Mouse (Mus musculus) heart, postnatal 0 days (tissue): ENCODE measurements around the gene Cyp2j9. TPM values are rescaled to one million over a fixed set of nuclear protein-coding genes. Genes with fewer than 3 reads are reported as not detected.

Experiments
- ATAC-seq: fragments of 200-750 bp; cut with Nextera tagmentation; 2 replicates; pipeline ENCODE4 v1.8.0; 2017; ENCODE audit warnings: low read depth, moderate number of reproducible peaks, moderate library complexity; ENCODE audit not compliant: insufficient read depth
- DNase-seq: peaks from one replicate; pipeline ENCODE4 v3.0.0-alpha.2; 2016; ENCODE audit warnings: low spot score
- H3K27ac ChIP-seq: fragments of 300-500 bp; sonication (generic); 2 replicates; pipeline ENCODE4 v1.5.1; 2014; ENCODE audit warnings: low read depth, mild to moderate bottlenecking
- H3K27me3 ChIP-seq: fragments of 300-500 bp; sonication (generic); 2 replicates; pipeline ENCODE4 v1.6.1; 2014; ENCODE audit warnings: low read length, mixed read lengths; ENCODE audit not compliant: control insufficient read depth, insufficient read depth
- H3K36me3 ChIP-seq: fragments of 300-500 bp; sonication (generic); replicated peaks from 2 replicates; pipeline ENCODE4 v1.6.1; 2014; ENCODE audit warnings: low read length, mixed read lengths; ENCODE audit not compliant: control insufficient read depth, insufficient read depth
- H3K4me1 ChIP-seq: fragments of 300-500 bp; sonication (generic); 2 replicates; pipeline ENCODE4 v1.6.1; 2014; ENCODE audit warnings: antibody characterized with exemption; ENCODE audit not compliant: control insufficient read depth, insufficient read depth
- H3K4me2 ChIP-seq: fragments of 300-500 bp; sonication (generic); 2 replicates; pipeline ENCODE4 v1.6.1; 2014; ENCODE audit warnings: low read depth, mild to moderate bottlenecking, low read length, moderate library complexity
- H3K4me3 ChIP-seq: fragments of 300-500 bp; sonication (generic); 2 replicates; pipeline ENCODE4 v1.5.1; 2014; ENCODE audit warnings: low read depth, low read length
- H3K9ac ChIP-seq: fragments of 300-500 bp; sonication (generic); replicated peaks from 2 replicates; pipeline ENCODE4 v1.6.1; 2014; ENCODE audit warnings: low read depth, low read length, mixed read lengths
- H3K9me3 ChIP-seq: fragments of 300-500 bp; sonication (generic); replicated peaks from 2 replicates; pipeline ENCODE4 v1.6.1; 2016; ENCODE audit warnings: low read length; ENCODE audit not compliant: control insufficient read depth
- CTCF ChIP-seq: IDR thresholded peaks from 2 replicates; pipeline ENCODE4 v1.5.1; 2016; ENCODE audit warnings: antibody characterized with exemption, control low read depth, low read depth
- EP300 ChIP-seq: IDR thresholded peaks from 2 replicates; pipeline ENCODE4 v1.6.1; 2016; ENCODE audit warnings: antibody characterized with exemption, low read depth
- WGBS: fragments of 180-500 bp; shearing (Covaris S2); extraction: QIAGEN DNeasy Blood & Tissue Kit; methylation state at CpG from one replicate; pipeline ENCODE4 v1.1.7; 2014; 5-methylcytosine and 5-hydroxymethylcytosine counted together
- polyA plus RNA-seq: library from polyadenylated mRNA; unstranded; fragments of >200 nt; fragmentation: Nextera tagmentation; extraction: Ambion mirVana; gene quantifications from 2 replicates; pipeline ENCODE4 v1.2.1, GENCODE M21; 2015
- total RNA-seq: library from RNA; depleted of rRNA; stranded (reverse); fragments of >200 nt; gene quantifications from 2 replicates; pipeline ENCODE4 v1.2.3, GENCODE M21; 2014; ENCODE audit warnings: low replicate concordance; rRNA removed

The Cyp2j9 gene
- total and polyA plus RNA-seq, 2 experiments from 2014 or later: 0.38 to 0.77 TPM

DNA sequence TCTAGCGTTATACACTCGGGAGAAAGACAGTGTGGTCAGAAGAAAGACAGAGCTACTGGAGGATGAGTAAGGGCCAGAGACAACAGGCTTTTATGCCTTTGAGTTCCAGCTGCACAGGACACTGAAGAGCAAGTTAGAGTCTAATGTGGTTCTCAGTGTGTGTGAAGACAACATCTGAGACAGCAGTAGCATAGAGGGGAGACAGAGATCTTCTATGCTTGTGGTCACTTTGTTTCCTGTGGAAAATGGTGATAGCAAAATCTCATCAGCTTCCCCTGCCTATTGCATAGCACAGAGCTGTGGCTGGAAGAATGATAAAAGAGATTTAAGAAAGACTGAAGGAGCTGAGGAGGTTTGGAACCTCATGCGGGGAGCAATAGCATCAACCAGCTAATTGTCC, 39.8 kb downstream of the Cyp2j9 start:
- Histone ChIP-seq H3K4me3 (no peak overlapping the region), H3K36me3 (no peaks in the 10 kb centered on the region), H3K9me3 (no peaks in the 10 kb centered on the region), H3K4me1 (no peaks in the 10 kb centered on the region; the same call in 1 of the 2 replicates), H3K4me2 (no peak overlapping the region), H3K27me3 (no peaks in the 10 kb centered on the region), H3K9ac (no peak overlapping the region), H3K27ac (no peak overlapping the region)
- DNase-seq (no peak), ATAC-seq (no peak)
- WGBS: 82% methylated on average over 3 of the region's 3 CpGs
- TF ChIP-seq EP300: no peak
- no peak for TF ChIP-seq CTCF

DNA sequence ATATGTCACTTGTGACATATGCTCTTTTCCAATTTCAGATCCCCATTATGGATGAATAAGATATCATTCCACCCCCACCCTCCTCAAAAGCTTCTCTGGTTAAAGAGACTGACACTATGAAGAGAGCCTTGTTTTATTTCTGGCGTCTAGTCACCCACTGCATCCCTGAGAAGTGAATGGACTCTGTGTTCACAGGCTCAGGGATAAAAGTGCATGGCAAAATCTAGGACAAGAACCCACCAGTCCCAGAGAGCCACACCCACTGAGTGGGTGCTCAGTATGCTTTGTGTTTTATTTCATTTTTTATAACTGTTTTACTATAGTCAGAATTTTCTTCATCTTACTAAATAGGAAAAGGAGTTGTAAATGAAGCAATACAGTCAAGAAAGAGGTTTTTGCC, 45.4 kb downstream of the Cyp2j9 start:
- no peaks in the 10 kb centered on the region for H3K36me3 ChIP-seq
- no peaks in the 10 kb centered on the region for H3K4me1 ChIP-seq
- no peak for TF ChIP-seq EP300
- TF ChIP-seq CTCF: no peak
- no peak overlapping the region for H3K9ac ChIP-seq
- no peak overlapping the region for H3K4me3 ChIP-seq
- H3K9me3 ChIP-seq: no peaks in the 10 kb centered on the region
- H3K27ac ChIP-seq: no peak overlapping the region
- DNase-seq: no peak
- ATAC-seq: no peak
- WGBS: 62% methylated on average over 1 of the region's 1 CpGs
- no peaks in the 10 kb centered on the region for H3K27me3 ChIP-seq
- H3K4me2 ChIP-seq: no peak overlapping the region

DNA sequence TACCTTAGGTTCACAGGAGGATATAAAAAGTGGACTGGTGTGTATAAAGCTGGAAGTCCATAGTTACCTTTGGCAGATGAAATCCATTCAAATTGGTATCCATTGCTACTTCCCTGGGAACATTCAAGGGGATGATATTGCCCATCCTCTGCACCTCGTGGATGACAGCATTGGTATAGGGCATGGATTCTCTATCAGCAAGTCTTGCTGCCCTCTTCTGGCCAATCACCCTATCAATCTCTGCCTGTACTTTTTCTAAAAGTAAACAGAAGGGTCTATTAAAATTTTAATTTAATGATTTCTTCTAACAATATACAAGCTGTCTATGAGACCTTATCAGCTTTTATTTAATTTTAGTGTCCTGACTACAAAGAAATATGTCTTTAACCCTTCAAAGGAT, 65.6 kb downstream of the Cyp2j9 start:
- DNase-seq (no peak), ATAC-seq (no peak)
- H3K27ac ChIP-seq: no peak overlapping the region
- 10% methylated on average over 1 of the region's 1 CpGs for WGBS
- no peaks in the 10 kb centered on the region for H3K27me3 ChIP-seq
- no peak overlapping the region for H3K4me3 ChIP-seq
- H3K4me1 ChIP-seq: no peaks in the 10 kb centered on the region
- no peak overlapping the region for H3K4me2 ChIP-seq
- peaks cover 3% of the 10 kb centered on the region; the same call in 1 of the 2 replicates for H3K36me3 ChIP-seq
- H3K9ac ChIP-seq: no peak overlapping the region
- no peak for TF ChIP-seq EP300
- no peak for TF ChIP-seq CTCF
- no peaks in the 10 kb centered on the region for H3K9me3 ChIP-seq

DNA sequence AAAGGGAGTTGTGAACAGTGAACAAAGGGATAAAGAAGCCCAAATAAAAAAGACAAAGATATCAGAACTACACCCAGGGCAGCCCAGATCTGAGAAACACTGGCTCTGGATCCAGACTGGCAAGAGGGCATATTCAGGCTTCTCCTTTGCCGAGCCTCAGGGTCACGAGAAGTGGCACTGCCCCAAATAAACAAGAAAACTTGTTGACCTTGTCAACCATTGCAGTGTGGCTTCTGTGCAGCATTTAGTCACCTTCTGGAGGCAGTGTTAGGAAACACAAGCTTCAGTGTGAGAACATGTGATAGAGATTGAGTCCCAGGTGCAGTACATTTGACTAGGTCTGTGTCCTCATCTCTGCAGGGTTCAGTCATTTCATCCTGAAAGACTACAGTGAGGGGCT, 69.1 kb downstream of the Cyp2j9 start:
- Histone ChIP-seq H3K27ac (no peak overlapping the region), H3K9me3 (no peaks in the 10 kb centered on the region), H3K27me3 (no peaks in the 10 kb centered on the region), H3K4me1 (no peaks in the 10 kb centered on the region), H3K9ac (no peak overlapping the region), H3K4me3 (no peak overlapping the region), H3K4me2 (no peak overlapping the region), H3K36me3 (peaks cover 8% of the 10 kb centered on the region; the same call in 1 of the 2 replicates)
- WGBS: 65% methylated on average over 2 of the region's 2 CpGs
- ATAC-seq (no peak), DNase-seq (no peak)
- TF ChIP-seq CTCF (no peak), EP300 (no peak)

Other genes starting within 250 kb of the Cyp2j9 start
- not detected in 2 replicates for gene Cyp2j11, start 242.9 kb downstream of the Cyp2j9 start, total RNA-seq
- gene Cyp2j11, start 242.9 kb downstream of the Cyp2j9 start, polyA plus RNA-seq: not detected in 2 replicates
- not detected in 2 replicates for gene Cyp2j8, start 84.2 kb downstream of the Cyp2j9 start, total RNA-seq
- not detected in 2 replicates for gene Cyp2j8, start 84.2 kb downstream of the Cyp2j9 start, polyA plus RNA-seq
- gene Cyp2j6, start 37.9 kb downstream of the Cyp2j9 start, total RNA-seq: 2.6 and 5.1 TPM in 2 replicates
- 4.3 and 4.6 TPM in 2 replicates for gene Cyp2j6, start 37.9 kb downstream of the Cyp2j9 start, polyA plus RNA-seq
- not detected in 2 replicates for gene Cyp2j5, start 72.6 kb upstream of the Cyp2j9 start, total RNA-seq
- gene Cyp2j5, start 72.6 kb upstream of the Cyp2j9 start, polyA plus RNA-seq: not detected in 2 replicates
- gene Gm12695, start 193.6 kb upstream of the Cyp2j9 start, total RNA-seq: not detected in 2 replicates
- 0.18 TPM in 1 of 2 replicates, not detected in the other for gene Gm12695, start 193.6 kb upstream of the Cyp2j9 start, polyA plus RNA-seq